Mouse (Mus musculus) hindbrain, embryonic 14.5 days (tissue): ENCODE data around the gene Slc8b1. TPM values are rescaled to one million over a fixed set of nuclear protein-coding genes. Genes with fewer than 3 reads are reported as not detected.
A peak's percentile ranks its signal among the peaks of the same experiment; 100 is the strongest.

ENCODE experiments used
- ATAC-seq: fragments of 200-750 bp; cut with Nextera tagmentation; 2 replicates; pipeline ENCODE4 v1.8.0; 2017; ENCODE audit warnings: moderate number of reproducible peaks, mild to moderate bottlenecking, moderate TSS enrichment, moderate library complexity; ENCODE audit not compliant: low FRiP score
- DNase-seq: peaks from one replicate; pipeline ENCODE4 v3.0.0-alpha.2; 2015; ENCODE audit warnings: low spot score
- H3K27ac ChIP-seq: fragments of 300-500 bp; sonication (generic); 2 replicates; pipeline ENCODE4 v1.5.1; 2014; ENCODE audit warnings: mild to moderate bottlenecking, moderate library complexity
- H3K27me3 ChIP-seq: fragments of 300-500 bp; sonication (generic); 2 replicates; pipeline ENCODE4 v1.6.1; 2014; ENCODE audit warnings: mild to moderate bottlenecking, low read length, mixed read lengths; ENCODE audit not compliant: control insufficient read depth, insufficient read depth
- H3K36me3 ChIP-seq: fragments of 300-500 bp; sonication (generic); replicated peaks from 2 replicates; pipeline ENCODE4 v1.6.1; 2014; ENCODE audit not compliant: control insufficient read depth, insufficient read depth
- H3K4me1 ChIP-seq: fragments of 300-500 bp; sonication (generic); replicated peaks from 2 replicates; pipeline ENCODE4 v1.6.1; 2014; ENCODE audit warnings: antibody characterized with exemption, low read length, mixed read lengths; ENCODE audit not compliant: control insufficient read depth, insufficient read depth
- H3K4me2 ChIP-seq: fragments of 300-500 bp; sonication (generic); replicated peaks from 2 replicates; pipeline ENCODE4 v1.6.1; 2014; ENCODE audit warnings: mild to moderate bottlenecking, moderate library complexity
- H3K4me3 ChIP-seq: fragments of 300-500 bp; sonication (generic); replicated peaks from 2 replicates; pipeline ENCODE4 v1.5.1; 2014; ENCODE audit warnings: mild to moderate bottlenecking, low read length
- H3K9ac ChIP-seq: fragments of 300-500 bp; sonication (generic); 2 replicates; pipeline ENCODE4 v1.6.1; 2014
- H3K9me3 ChIP-seq: fragments of 300-500 bp; sonication (generic); 2 replicates; pipeline ENCODE4 v1.6.1; 2016; ENCODE audit warnings: low read length; ENCODE audit not compliant: control insufficient read depth
- WGBS: fragments of 180-500 bp; shearing (Covaris S2); extraction: QIAGEN DNeasy Blood & Tissue Kit; methylation state at CpG from one replicate; pipeline ENCODE4 v1.1.7; 2014; 5-methylcytosine and 5-hydroxymethylcytosine counted together
- polyA plus RNA-seq: library from polyadenylated mRNA; unstranded; fragments of >200 nt; fragmentation: Nextera tagmentation; extraction: Ambion mirVana; gene quantifications from 2 replicates; pipeline ENCODE4 v1.2.1, GENCODE M21; 2014

The Slc8b1 gene
- polyA plus RNA-seq = 1.3 and 1.4 TPM in 2 replicates

- peak within 1 kb of the TSS; percentile 38 for H3K4me3 ChIP-seq
- peak within 1 kb of the TSS; percentile 42 for H3K9ac ChIP-seq
- DNase-seq (peak; percentile 77), ATAC-seq (peak; percentile 87)
- no peaks in the 10 kb centered on the region for H3K36me3 ChIP-seq
- H3K9me3 ChIP-seq = no peaks in the 10 kb centered on the region
- peak within 1 kb of the TSS; percentile 58 for H3K4me2 ChIP-seq
- H3K27me3 ChIP-seq = no peaks in the 10 kb centered on the region
- H3K27ac ChIP-seq = no peak within 1 kb of the TSS
- 1% methylated on average over 36 of the region's 36 CpGs for WGBS
- peaks cover 20% of the 10 kb centered on the region for H3K4me1 ChIP-seq
Measured at GRCm38 (mm10) chr5:120510982-120511642, at the start of gene Slc8b1. TSS of gene Slc8b1 (plus strand) at chr5:120511168.

GRCm38 (mm10) chr5:120461902-120462301, 49.1 kb upstream of the Slc8b1 start:
- no peaks in the 10 kb centered on the region for H3K36me3 ChIP-seq
- DNase-seq (no peak), ATAC-seq (no peak)
- H3K9ac ChIP-seq = no peak overlapping the region
- H3K4me2 ChIP-seq = no peak overlapping the region
- H3K4me1 ChIP-seq = no peaks in the 10 kb centered on the region
- no peak overlapping the region for H3K27ac ChIP-seq
- 71% methylated on average over 15 of the region's 15 CpGs for WGBS
- no peaks in the 10 kb centered on the region for H3K9me3 ChIP-seq
- H3K4me3 ChIP-seq = no peak overlapping the region
- H3K27me3 ChIP-seq = no peaks in the 10 kb centered on the region

- Histone ChIP-seq H3K4me2 (no peak overlapping the region), H3K9ac (no peak overlapping the region), H3K36me3 (no peaks in the 10 kb centered on the region), H3K4me3 (no peak overlapping the region), H3K27me3 (no peaks in the 10 kb centered on the region), H3K4me1 (no peaks in the 10 kb centered on the region), H3K27ac (no peak overlapping the region), H3K9me3 (no peaks in the 10 kb centered on the region)
- WGBS = 84% methylated on average over 4 of the region's 4 CpGs
- DNase-seq = no peak
- no peak for ATAC-seq
Measured at GRCm38 (mm10) chr5:120464321-120464720, 46.6 kb upstream of the Slc8b1 start.

- 44% methylated on average over 5 of the region's 5 CpGs for WGBS
- Histone ChIP-seq H3K9ac (no peak overlapping the region), H3K4me3 (no peak overlapping the region), H3K4me2 (no peak overlapping the region), H3K27me3 (no peaks in the 10 kb centered on the region), H3K4me1 (no peaks in the 10 kb centered on the region), H3K36me3 (no peaks in the 10 kb centered on the region), H3K27ac (no peak overlapping the region), H3K9me3 (no peaks in the 10 kb centered on the region)
- no peak for ATAC-seq
- DNase-seq = no peak
Measured at GRCm38 (mm10) chr5:120465062-120465461, 45.9 kb upstream of the Slc8b1 start.

GRCm38 (mm10) chr5:120465860-120466259, 45.1 kb upstream of the Slc8b1 start:
- H3K4me3 ChIP-seq = no peak overlapping the region
- H3K9ac ChIP-seq = no peak overlapping the region
- no peak for DNase-seq
- WGBS = 82% methylated on average over 6 of the region's 6 CpGs
- H3K4me2 ChIP-seq = no peak overlapping the region
- no peaks in the 10 kb centered on the region for H3K4me1 ChIP-seq
- H3K27me3 ChIP-seq = no peaks in the 10 kb centered on the region
- H3K27ac ChIP-seq = no peak overlapping the region
- no peaks in the 10 kb centered on the region for H3K36me3 ChIP-seq
- H3K9me3 ChIP-seq = no peaks in the 10 kb centered on the region
- no peak for ATAC-seq

- DNase-seq (no peak), ATAC-seq (no peak)
- peak overlapping the region; percentile 20 for H3K4me3 ChIP-seq
- H3K9me3 ChIP-seq = no peaks in the 10 kb centered on the region
- 13% methylated on average over 4 of the region's 4 CpGs for WGBS
- H3K9ac ChIP-seq = 0 out of 2 replicates have a peak overlapping the region, but pooled peaks have one; percentile 35
- peak overlapping the region; percentile 38 for H3K4me2 ChIP-seq
- H3K27me3 ChIP-seq = no peaks in the 10 kb centered on the region
- H3K36me3 ChIP-seq = no peaks in the 10 kb centered on the region
- no peaks in the 10 kb centered on the region for H3K4me1 ChIP-seq
- H3K27ac ChIP-seq = no peak overlapping the region
Measured at GRCm38 (mm10) chr5:120467026-120467425, 43.9 kb upstream of the Slc8b1 start.

- 90% methylated on average over 5 of the region's 5 CpGs for WGBS
- DNase-seq (no peak), ATAC-seq (no peak)
- Histone ChIP-seq H3K4me2 (no peak overlapping the region), H3K4me3 (no peak overlapping the region), H3K9me3 (no peaks in the 10 kb centered on the region), H3K36me3 (no peaks in the 10 kb centered on the region), H3K4me1 (no peaks in the 10 kb centered on the region), H3K27me3 (no peaks in the 10 kb centered on the region), H3K9ac (no peak overlapping the region), H3K27ac (no peak overlapping the region)
Measured at GRCm38 (mm10) chr5:120468336-120468735, 42.6 kb upstream of the Slc8b1 start.

GRCm38 (mm10) chr5:120468830-120469229, 42.1 kb upstream of the Slc8b1 start:
- DNase-seq (no peak), ATAC-seq (no peak)
- Histone ChIP-seq H3K27ac (no peak overlapping the region), H3K9ac (no peak overlapping the region), H3K9me3 (no peaks in the 10 kb centered on the region), H3K36me3 (no peaks in the 10 kb centered on the region), H3K4me3 (no peak overlapping the region), H3K4me2 (no peak overlapping the region), H3K27me3 (no peaks in the 10 kb centered on the region), H3K4me1 (no peaks in the 10 kb centered on the region)
- 88% methylated on average over 6 of the region's 6 CpGs for WGBS

- no peaks in the 10 kb centered on the region for H3K27me3 ChIP-seq
- ATAC-seq = no peak
- no peak overlapping the region for H3K27ac ChIP-seq
- WGBS = 53% methylated on average over 4 of the region's 4 CpGs
- H3K4me1 ChIP-seq = no peaks in the 10 kb centered on the region
- no peak for DNase-seq
- no peak overlapping the region for H3K4me3 ChIP-seq
- H3K4me2 ChIP-seq = no peak overlapping the region
- no peak overlapping the region for H3K9ac ChIP-seq
- H3K36me3 ChIP-seq = no peaks in the 10 kb centered on the region
- no peaks in the 10 kb centered on the region for H3K9me3 ChIP-seq
Measured at GRCm38 (mm10) chr5:120471538-120471937, 39.4 kb upstream of the Slc8b1 start.

- no peaks in the 10 kb centered on the region for H3K4me1 ChIP-seq
- no peak within 1 kb of the TSS for H3K27ac ChIP-seq
- ATAC-seq (no peak), DNase-seq (no peak)
- no peak within 1 kb of the TSS for H3K4me3 ChIP-seq
- H3K4me2 ChIP-seq = no peak within 1 kb of the TSS
- H3K9me3 ChIP-seq = no peaks in the 10 kb centered on the region
- WGBS = 74% methylated on average over 8 of the region's 8 CpGs
- no peaks in the 10 kb centered on the region for H3K27me3 ChIP-seq
- no peaks in the 10 kb centered on the region for H3K36me3 ChIP-seq
- H3K9ac ChIP-seq = no peak within 1 kb of the TSS
Measured at GRCm38 (mm10) chr5:120472770-120473169, 38.2 kb upstream of the Slc8b1 start, which contains the start of gene Sdsl. TSS of gene Sdsl (minus strand) at chr5:120472810.
